Comparison of ENCODE assay signal across 8 mouse cellular contexts in the genomic region with DNA sequence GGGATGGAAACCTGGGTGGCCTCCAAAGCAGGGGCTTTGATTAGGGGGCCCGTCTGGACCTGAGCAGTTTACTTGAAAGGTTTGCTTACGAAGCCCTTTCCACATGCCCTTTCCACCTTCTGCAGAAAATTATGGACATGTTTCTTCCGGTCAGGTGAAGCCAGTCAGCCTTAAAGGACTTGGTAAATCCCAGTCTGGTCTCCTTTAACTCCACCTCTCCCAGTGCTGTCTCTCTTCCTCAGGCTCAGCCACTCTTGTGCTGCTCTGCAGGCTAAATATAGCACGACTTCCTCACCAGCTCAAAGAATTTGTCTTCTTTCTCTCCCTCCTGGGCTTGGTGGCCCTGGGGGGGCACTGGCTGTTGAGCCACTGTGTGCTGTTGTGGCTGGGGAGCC. TPM values are rescaled to one million over a fixed set of nuclear protein-coding genes. Genes with fewer than 3 reads are reported as not detected.
DNase-seq lines count a peak whose midpoint lies in the region; ATAC-seq and TF ChIP-seq lines count a peak whose summit lies in the region.

No protein-coding gene starts in this region.

- TF ChIP-seq CTCF in thymus, adult 2 months (IDR thresholded peaks at IDR 0.05; ENCODE audit: borderline replicate concordance, control insufficient read depth, extremely low read depth, insufficient read depth, low read length, poor library complexity): no peak

- intact Hi-C loops in heart, postnatal 14 days (cut with DNase I): no loop called here

- no peak for ATAC-seq in limb, embryonic 13.5 days (ENCODE audit: low FRiP score, low read depth)

- WGBS in heart, embryonic 10.5 days: 10% methylated on average over 4 of the region's 4 CpGs
- WGBS in limb, embryonic 13.5 days: 26% methylated on average over 4 of the region's 4 CpGs
- 47% methylated on average over 4 of the region's 4 CpGs for WGBS in thymus, adult 2 months

- no peaks in the 10 kb centered on the region for H3K27me3 ChIP-seq in heart, embryonic 10.5 days (ENCODE audit: insufficient read depth, poor library complexity, severe bottlenecking)
- no peaks in the 10 kb centered on the region for H3K27me3 ChIP-seq in limb, embryonic 13.5 days
- no peaks in the 10 kb centered on the region for H3K27me3 ChIP-seq in thymus, adult 2 months (ENCODE audit: control insufficient read depth, insufficient read depth, low read length)

- peak overlapping the region; percentile 87 for H3K4me2 ChIP-seq in limb, embryonic 13.5 days (replicated peaks)

- H3K4me1 ChIP-seq in heart, embryonic 10.5 days: peaks cover 49% of the 10 kb centered on the region
- H3K4me1 ChIP-seq in limb, embryonic 13.5 days: peaks cover 24% of the 10 kb centered on the region
- H3K4me1 ChIP-seq in thymus, adult 2 months (replicated peaks; ENCODE audit: control insufficient read depth, insufficient read depth, low read length): peaks cover 15% of the 10 kb centered on the region

- peak overlapping the region; percentile 90 for H3K27ac ChIP-seq in heart, embryonic 10.5 days
- H3K27ac ChIP-seq in limb, embryonic 13.5 days: no peak overlapping the region
- H3K27ac ChIP-seq in thymus, adult 2 months (ENCODE audit: control insufficient read depth, insufficient read depth, low read length): no peak overlapping the region

- TF ChIP-seq POLR2A in thymus, adult 2 months (IDR thresholded peaks at IDR 0.05; ENCODE audit: control insufficient read depth, extremely low read depth, insufficient read depth, low read length, poor library complexity): no peak

- H3K9ac ChIP-seq in limb, embryonic 13.5 days: no peak overlapping the region; the same call in 1 of the 2 replicates

- peaks cover 38% of the 10 kb centered on the region for H3K36me3 ChIP-seq in heart, embryonic 10.5 days
- H3K36me3 ChIP-seq in limb, embryonic 13.5 days: peaks cover 22% of the 10 kb centered on the region
- peaks cover 6% of the 10 kb centered on the region; the same call in 1 of the 2 replicates for H3K36me3 ChIP-seq in thymus, adult 2 months (ENCODE audit: control insufficient read depth, insufficient read depth, low read length)

- no peak for DNase-seq in heart, embryonic 10.5 days (ENCODE audit: low spot score)
- DNase-seq in heart, postnatal 14 days: no peak
- DNase-seq in right cerebral cortex, postnatal 10 days (ENCODE audit: low spot score in 2 of 2): peak; percentile 59 to 70
- DNase-seq in right cerebral cortex, postnatal 36 days (ENCODE audit: low spot score in 2 of 2): no peak
- DNase-seq in thymus, adult 2 months: no peak
- DNase-seq in thymus, postnatal 14 days: no peak
- DNase-seq in urinary bladder, adult 18-20 months (ENCODE audit: low spot score in 2 of 2): no peak

- peak overlapping the region; percentile 78 for H3K4me3 ChIP-seq in heart, embryonic 10.5 days
- peak overlapping the region; percentile 61 for H3K4me3 ChIP-seq in limb, embryonic 13.5 days
- no peak overlapping the region for H3K4me3 ChIP-seq in thymus, adult 2 months (ENCODE audit: control insufficient read depth, insufficient read depth, low read length)

- H3K9me3 ChIP-seq in heart, embryonic 10.5 days: no peaks in the 10 kb centered on the region
- no peaks in the 10 kb centered on the region for H3K9me3 ChIP-seq in limb, embryonic 13.5 days

RNA-seq across cellular contexts. Expression of a gene that starts 1.4 kb away (rescaled TPM):
- 17.8 and 22.6 TPM in 2 replicates for polyA plus RNA-seq in heart, embryonic 10.5 days (2016; fragmentation: Nextera tagmentation; extraction: Ambion mirVana)
- total RNA-seq in heart, postnatal 14 days (2021): 1 to 10 TPM; 7.0 to 7.7 TPM
- 4.6 and 7.8 TPM in 2 replicates for polyA plus RNA-seq in limb, embryonic 13.5 days (2015; fragmentation: Nextera tagmentation; extraction: Ambion mirVana)
- polyA plus RNA-seq in thymus, adult 2 months (2012; rRNA removed): 3.7 and 4.4 TPM in 2 replicates

RNA-seq across cellular contexts. Expression of a gene that starts 10.2 kb away (rescaled TPM):
- polyA plus RNA-seq in heart, embryonic 10.5 days (2016; fragmentation: Nextera tagmentation; extraction: Ambion mirVana): 143 and 190 TPM in 2 replicates
- total RNA-seq in heart, postnatal 14 days (2021): 10 to 100 TPM; 18.3 to 22.3 TPM
- 179 and 186 TPM in 2 replicates for polyA plus RNA-seq in limb, embryonic 13.5 days (2015; fragmentation: Nextera tagmentation; extraction: Ambion mirVana)
- 175 and 219 TPM in 2 replicates for polyA plus RNA-seq in thymus, adult 2 months (2012; rRNA removed)

RNA-seq across cellular contexts. Expression of a gene that starts 20.6 kb away (rescaled TPM):
- 6.0 and 10.5 TPM in 2 replicates for polyA plus RNA-seq in heart, embryonic 10.5 days (2016; fragmentation: Nextera tagmentation; extraction: Ambion mirVana)
- total RNA-seq in heart, postnatal 14 days (2021): 1 to 10 TPM; 3.1 to 4.0 TPM
- 34.9 and 39.6 TPM in 2 replicates for polyA plus RNA-seq in limb, embryonic 13.5 days (2015; fragmentation: Nextera tagmentation; extraction: Ambion mirVana)
- polyA plus RNA-seq in thymus, adult 2 months (2012; rRNA removed): 4.0 and 5.8 TPM in 2 replicates

RNA-seq across cellular contexts. Expression of a gene that starts 37.1 kb away (rescaled TPM):
- 58.9 and 62.8 TPM in 2 replicates for polyA plus RNA-seq in heart, embryonic 10.5 days (2016; fragmentation: Nextera tagmentation; extraction: Ambion mirVana)
- 10 to 100 TPM; 17.5 to 18.2 TPM for total RNA-seq in heart, postnatal 14 days (2021)
- 51.1 and 55.2 TPM in 2 replicates for polyA plus RNA-seq in limb, embryonic 13.5 days (2015; fragmentation: Nextera tagmentation; extraction: Ambion mirVana)
- polyA plus RNA-seq in thymus, adult 2 months (2012; rRNA removed): 54.1 and 55.4 TPM in 2 replicates

RNA-seq across cellular contexts. Expression of a gene that starts 37.3 kb away (rescaled TPM):
- polyA plus RNA-seq in heart, embryonic 10.5 days (2016; fragmentation: Nextera tagmentation; extraction: Ambion mirVana): 0.73 TPM in 1 of 2 replicates, not detected in the other
- 1 to 10 TPM; 4.4 to 5.2 TPM for total RNA-seq in heart, postnatal 14 days (2021)
- 1.3 TPM in 1 of 2 replicates, not detected in the other for polyA plus RNA-seq in limb, embryonic 13.5 days (2015; fragmentation: Nextera tagmentation; extraction: Ambion mirVana)
- 6.1 and 15.8 TPM in 2 replicates for polyA plus RNA-seq in thymus, adult 2 months (2012; rRNA removed)

Comparison
In these comparisons a context has a peak if more than half of its experiments do, and no peak if none do; other contexts are left out.
1. DNase-seq: peak in right cerebral cortex, postnatal 10 days (2 of 2); none in heart, embryonic 10.5 days (single experiment), heart, postnatal 14 days (0 of 2), right cerebral cortex, postnatal 36 days (0 of 2), thymus, adult 2 months (single experiment), thymus, postnatal 14 days (single experiment) and urinary bladder, adult 18-20 months (0 of 2).